Mouse (Mus musculus): ENCODE data around the gene Cep104. TPM values are rescaled to one million over a fixed set of nuclear protein-coding genes. Genes with fewer than 3 reads are reported as not detected.
A peak's percentile ranks its signal among the peaks of the same experiment; 100 is the strongest.

Cep104 gene
- polyA plus RNA-seq, 1 experiment from 2014 or later: 17.6 TPM

DNA sequence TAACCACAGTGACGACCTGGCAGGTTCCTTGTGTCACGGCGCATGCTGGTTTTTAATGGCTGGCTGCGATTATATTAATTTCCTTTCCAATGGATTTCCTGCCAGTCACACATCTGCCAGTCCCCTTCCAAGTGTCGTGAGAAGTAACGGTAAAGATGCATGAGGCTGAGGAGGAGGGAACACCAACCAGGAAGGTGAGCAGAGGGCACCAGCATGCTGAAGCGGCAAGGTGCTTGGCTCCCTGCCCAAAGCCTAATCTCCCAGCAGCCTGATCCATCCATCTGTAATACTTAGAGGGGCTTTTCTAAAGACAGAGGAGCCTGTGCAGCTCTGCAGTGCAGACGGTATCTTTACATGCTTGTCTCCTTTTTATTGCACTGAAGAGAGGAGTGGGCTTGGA lies 19.3 kb upstream of the Cep104 start:
- Histone ChIP-seq H3K9ac (replicated peaks; ENCODE audit: low read length) (no peak overlapping the region), H3K4me3 (ENCODE audit: low read length) (no peak overlapping the region), H3K36me3 (ENCODE audit: insufficient read depth, low read length) (peaks cover 9% of the 10 kb centered on the region; the same call in 1 of the 2 replicates), H3K4me2 (replicated peaks; ENCODE audit: low read depth, low read length) (no peak overlapping the region), H3K27ac (ENCODE audit: low read length) (no peak overlapping the region), H3K27me3 (ENCODE audit: insufficient read depth, low read length) (peaks cover 4% of the 10 kb centered on the region; the same call in 1 of the 2 replicates), H3K9me3 (ENCODE audit: low read length) (no peaks in the 10 kb centered on the region), H3K4me1 (ENCODE audit: insufficient read depth, low read length) (peaks cover 12% of the 10 kb centered on the region)
- WGBS: 87% methylated on average over 8 of the region's 8 CpGs
- no peak for ATAC-seq (ENCODE audit: low FRiP score, low TSS enrichment)

DNA sequence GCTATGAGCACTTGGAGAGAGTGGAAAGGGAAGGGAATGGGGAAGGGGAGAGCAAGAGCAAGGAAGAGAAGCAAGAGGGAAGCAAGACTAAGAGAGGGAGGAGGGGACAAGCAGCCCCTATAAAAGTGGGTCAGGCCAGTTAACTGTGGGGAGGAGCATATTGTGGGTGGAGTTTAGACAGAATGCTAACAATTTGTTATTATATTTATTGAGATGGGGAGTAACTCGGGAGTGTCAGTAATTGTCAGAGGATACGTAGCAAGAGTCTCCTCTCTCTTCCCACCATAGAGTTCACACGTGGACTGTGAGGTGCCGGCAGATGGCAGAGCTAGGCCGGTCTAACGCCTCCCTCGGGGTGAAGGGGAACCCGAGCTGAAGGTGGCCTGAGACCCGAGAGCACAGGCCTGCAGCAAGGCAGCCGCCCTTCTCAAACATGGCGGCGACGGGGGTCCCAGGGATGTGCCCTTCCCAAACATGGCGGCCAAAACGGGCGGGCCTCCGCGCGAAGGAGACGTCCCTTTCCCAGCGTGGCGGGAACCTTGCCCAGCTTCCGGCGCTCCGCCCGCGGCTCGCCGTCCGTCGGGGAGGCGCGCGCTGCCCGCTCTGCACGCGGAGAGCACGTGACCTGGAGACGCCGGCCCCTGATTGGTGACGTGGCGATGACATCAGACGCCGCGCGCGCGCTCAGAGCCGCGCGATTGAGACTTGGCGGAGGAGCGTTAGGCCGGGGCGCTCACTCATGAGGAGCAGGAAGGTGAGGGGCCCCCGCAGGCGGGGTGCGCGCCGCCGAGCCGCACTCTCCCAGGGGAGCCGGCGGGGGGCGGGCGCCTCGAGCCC lies 18.2 kb upstream of the Cep104 start, which contains the start of gene A430005L14Rik:
TSS of gene A430005L14Rik (plus strand) at position 669 of the 837 bp plus-strand sequence.
- H3K4me2 ChIP-seq (replicated peaks; ENCODE audit: low read depth, low read length): peak within 1 kb of the TSS; percentile 73
- ATAC-seq (ENCODE audit: low FRiP score, low TSS enrichment): peak; percentile 96
- 2% methylated on average over 63 of the region's 67 CpGs for WGBS

GRCm38 (mm10) chr4:153957444-153958250 lies 17.3 kb upstream of the Cep104 start:
- peak; percentile 86 for ATAC-seq (ENCODE audit: low FRiP score, low TSS enrichment)
- Histone ChIP-seq H3K9ac (replicated peaks; ENCODE audit: low read length) (peak overlapping the region; percentile 91), H3K4me3 (ENCODE audit: low read length) (peak overlapping the region; percentile 91), H3K27me3 (ENCODE audit: insufficient read depth, low read length) (peaks cover 4% of the 10 kb centered on the region; the same call in 1 of the 2 replicates), H3K4me1 (ENCODE audit: insufficient read depth, low read length) (peaks cover 12% of the 10 kb centered on the region), H3K4me2 (replicated peaks; ENCODE audit: low read depth, low read length) (peak overlapping the region; percentile 73), H3K27ac (ENCODE audit: low read length) (peak overlapping the region; percentile 93), H3K36me3 (ENCODE audit: insufficient read depth, low read length) (peaks cover 28% of the 10 kb centered on the region), H3K9me3 (ENCODE audit: low read length) (no peaks in the 10 kb centered on the region)
- under 1% methylated on average over 37 of the region's 37 CpGs for WGBS

More for the DNA sequence above, 18.2 kb upstream of the Cep104 start, which contains the start of gene A430005L14Rik:
- Histone ChIP-seq H3K9ac (replicated peaks; ENCODE audit: low read length) (peak within 1 kb of the TSS; percentile 91), H3K4me1 (ENCODE audit: insufficient read depth, low read length) (peaks cover 12% of the 10 kb centered on the region), H3K9me3 (ENCODE audit: low read length) (no peaks in the 10 kb centered on the region), H3K4me3 (ENCODE audit: low read length) (peak within 1 kb of the TSS; percentile 91), H3K27me3 (ENCODE audit: insufficient read depth, low read length) (peaks cover 4% of the 10 kb centered on the region; the same call in 1 of the 2 replicates), H3K36me3 (ENCODE audit: insufficient read depth, low read length) (peaks cover 19% of the 10 kb centered on the region), H3K27ac (ENCODE audit: low read length) (peak within 1 kb of the TSS; percentile 93)

DNA sequence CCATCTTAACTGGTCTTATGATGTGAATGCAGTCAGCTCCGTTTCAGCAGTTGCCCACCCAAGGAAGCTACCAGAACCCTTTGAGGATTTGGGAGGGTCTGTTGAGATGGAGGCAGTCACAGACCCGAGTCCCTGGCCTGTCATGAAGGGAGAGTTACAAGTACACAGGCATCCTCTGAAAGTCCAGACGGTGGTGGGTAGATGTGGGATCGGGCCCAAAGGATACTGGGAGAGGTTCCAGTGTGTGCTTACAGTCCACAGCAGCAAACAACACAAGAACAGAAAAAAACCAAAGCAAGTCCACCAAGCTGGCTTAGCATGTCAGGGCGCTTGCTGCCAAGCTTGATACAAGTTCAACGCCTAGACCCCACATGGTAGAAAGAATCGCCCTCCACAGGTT lies 12.4 kb upstream of the Cep104 start:
- H3K9me3 ChIP-seq (ENCODE audit: low read length): no peaks in the 10 kb centered on the region
- no peak overlapping the region for H3K4me3 ChIP-seq (ENCODE audit: low read length)
- H3K9ac ChIP-seq (replicated peaks; ENCODE audit: low read length): no peak overlapping the region
- H3K4me2 ChIP-seq (replicated peaks; ENCODE audit: low read depth, low read length): no peak overlapping the region
- H3K27ac ChIP-seq (ENCODE audit: low read length): no peak overlapping the region
- peaks cover 12% of the 10 kb centered on the region for H3K4me1 ChIP-seq (ENCODE audit: insufficient read depth, low read length)
- H3K27me3 ChIP-seq (ENCODE audit: insufficient read depth, low read length): no peaks in the 10 kb centered on the region
- no peak for ATAC-seq (ENCODE audit: low FRiP score, low TSS enrichment)
- 81% methylated on average over 7 of the region's 7 CpGs for WGBS
- H3K36me3 ChIP-seq (ENCODE audit: insufficient read depth, low read length): peaks cover 57% of the 10 kb centered on the region

GRCm38 (mm10) chr4:153966651-153967050 lies 8.3 kb upstream of the Cep104 start:
- Histone ChIP-seq H3K4me1 (ENCODE audit: insufficient read depth, low read length) (no peaks in the 10 kb centered on the region), H3K27me3 (ENCODE audit: insufficient read depth, low read length) (no peaks in the 10 kb centered on the region), H3K4me2 (replicated peaks; ENCODE audit: low read depth, low read length) (no peak overlapping the region), H3K9me3 (ENCODE audit: low read length) (no peaks in the 10 kb centered on the region), H3K36me3 (ENCODE audit: insufficient read depth, low read length) (peaks cover 60% of the 10 kb centered on the region), H3K4me3 (ENCODE audit: low read length) (no peak overlapping the region), H3K9ac (replicated peaks; ENCODE audit: low read length) (no peak overlapping the region), H3K27ac (ENCODE audit: low read length) (no peak overlapping the region)
- no peak for ATAC-seq (ENCODE audit: low FRiP score, low TSS enrichment)
- 91% methylated on average over 5 of the region's 5 CpGs for WGBS

- Histone ChIP-seq H3K4me2 (replicated peaks; ENCODE audit: low read depth, low read length) (no peak overlapping the region), H3K9ac (replicated peaks; ENCODE audit: low read length) (no peak overlapping the region), H3K9me3 (ENCODE audit: low read length) (no peaks in the 10 kb centered on the region), H3K4me1 (ENCODE audit: insufficient read depth, low read length) (no peaks in the 10 kb centered on the region), H3K27me3 (ENCODE audit: insufficient read depth, low read length) (no peaks in the 10 kb centered on the region), H3K4me3 (ENCODE audit: low read length) (no peak overlapping the region), H3K36me3 (ENCODE audit: insufficient read depth, low read length) (peaks cover 53% of the 10 kb centered on the region), H3K27ac (ENCODE audit: low read length) (no peak overlapping the region)
- WGBS: 88% methylated on average over 2 of the region's 2 CpGs
- ATAC-seq (ENCODE audit: low FRiP score, low TSS enrichment): no peak
These were observed 7.4 kb upstream of the Cep104 start for GRCm38 (mm10) chr4:153967556-153967955.

- no peak overlapping the region for H3K4me3 ChIP-seq (ENCODE audit: low read length)
- 79% methylated on average over 2 of the region's 2 CpGs for WGBS
- H3K9ac ChIP-seq (replicated peaks; ENCODE audit: low read length): no peak overlapping the region
- H3K27ac ChIP-seq (ENCODE audit: low read length): no peak overlapping the region
- ATAC-seq (ENCODE audit: low FRiP score, low TSS enrichment): no peak
- peaks cover 48% of the 10 kb centered on the region for H3K36me3 ChIP-seq (ENCODE audit: insufficient read depth, low read length)
- H3K4me2 ChIP-seq (replicated peaks; ENCODE audit: low read depth, low read length): no peak overlapping the region
- no peaks in the 10 kb centered on the region for H3K9me3 ChIP-seq (ENCODE audit: low read length)
- no peaks in the 10 kb centered on the region for H3K4me1 ChIP-seq (ENCODE audit: insufficient read depth, low read length)
- no peaks in the 10 kb centered on the region for H3K27me3 ChIP-seq (ENCODE audit: insufficient read depth, low read length)
These were observed 6.9 kb upstream of the Cep104 start for GRCm38 (mm10) chr4:153968063-153968462.

DNA sequence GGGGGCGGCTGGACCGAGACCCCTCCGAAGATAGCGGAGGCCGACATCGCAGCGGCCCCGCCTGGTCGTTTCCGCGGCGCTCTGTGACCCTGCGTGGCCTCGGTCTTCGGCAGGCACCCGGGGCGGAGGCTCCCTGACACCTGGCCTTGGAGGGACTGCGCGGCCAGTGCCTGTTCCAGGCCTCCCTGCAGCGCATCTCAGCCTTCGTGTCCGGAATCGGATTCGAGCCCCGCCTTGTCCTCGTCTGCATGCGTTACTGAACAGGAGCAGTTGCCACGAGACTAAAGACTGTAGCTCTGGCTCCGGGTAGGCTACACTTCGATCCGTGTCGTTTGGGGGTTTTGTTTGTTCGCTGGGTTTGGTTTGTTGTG lies 283 bp downstream of the Cep104 start:
- H3K4me3 ChIP-seq (ENCODE audit: low read length): peak overlapping the region; percentile 84
- no peaks in the 10 kb centered on the region for H3K9me3 ChIP-seq (ENCODE audit: low read length)
- H3K4me2 ChIP-seq (replicated peaks; ENCODE audit: low read depth, low read length): peak overlapping the region; percentile 97
- 0 out of 2 replicates have a peak overlapping the region, but pooled peaks have one; percentile 32 for H3K27ac ChIP-seq (ENCODE audit: low read length)
- peak overlapping the region; percentile 94 for H3K9ac ChIP-seq (replicated peaks; ENCODE audit: low read length)
- WGBS: under 1% methylated on average over 33 of the region's 33 CpGs
- peaks cover 20% of the 10 kb centered on the region for H3K36me3 ChIP-seq (ENCODE audit: insufficient read depth, low read length)
- peaks cover 18% of the 10 kb centered on the region for H3K4me1 ChIP-seq (ENCODE audit: insufficient read depth, low read length)
- peak; percentile 73; the same call in 1 of the 2 replicates for ATAC-seq (ENCODE audit: low FRiP score, low TSS enrichment)
- no peaks in the 10 kb centered on the region for H3K27me3 ChIP-seq (ENCODE audit: insufficient read depth, low read length)

GRCm38 (mm10) chr4:153975768-153976167 lies 774 bp downstream of the Cep104 start:
- Histone ChIP-seq H3K27me3 (ENCODE audit: insufficient read depth, low read length) (no peaks in the 10 kb centered on the region), H3K4me1 (ENCODE audit: insufficient read depth, low read length) (peaks cover 18% of the 10 kb centered on the region), H3K27ac (ENCODE audit: low read length) (no peak overlapping the region), H3K4me2 (replicated peaks; ENCODE audit: low read depth, low read length) (peak overlapping the region; percentile 97), H3K4me3 (ENCODE audit: low read length) (peak overlapping the region; percentile 84), H3K9me3 (ENCODE audit: low read length) (no peaks in the 10 kb centered on the region), H3K9ac (replicated peaks; ENCODE audit: low read length) (peak overlapping the region; percentile 94), H3K36me3 (ENCODE audit: insufficient read depth, low read length) (peaks cover 16% of the 10 kb centered on the region)
- WGBS: 38% methylated on average over 6 of the region's 6 CpGs
- ATAC-seq (ENCODE audit: low FRiP score, low TSS enrichment): no peak
